Mouse (Mus musculus) intestine, postnatal 0 days (tissue): ENCODE data around the gene Gm21981. TPM values are rescaled to one million over a fixed set of nuclear protein-coding genes. Genes with fewer than 3 reads are reported as not detected.

Source experiments
- ATAC-seq: fragments of 200-750 bp; cut with Nextera tagmentation; 2 replicates; pipeline ENCODE4 v1.8.0; 2017; ENCODE audit warnings: mild to moderate bottlenecking, moderate TSS enrichment, moderate library complexity
- H3K27ac ChIP-seq: fragments of 300-500 bp; sonication (generic); 2 replicates; pipeline ENCODE4 v1.5.1; 2014; ENCODE audit warnings: mild to moderate bottlenecking, low read depth, low read length, moderate library complexity
- H3K27me3 ChIP-seq: fragments of 300-500 bp; sonication (generic); replicated peaks from 2 replicates; pipeline ENCODE4 v1.6.1; 2014; ENCODE audit warnings: low read length, mixed read lengths; ENCODE audit not compliant: control insufficient read depth, insufficient read depth
- H3K36me3 ChIP-seq: fragments of 300-500 bp; sonication (generic); 2 replicates; pipeline ENCODE4 v1.6.1; 2014; ENCODE audit warnings: mild to moderate bottlenecking, moderate library complexity; ENCODE audit not compliant: control insufficient read depth, insufficient read depth
- H3K4me1 ChIP-seq: fragments of 300-500 bp; sonication (generic); replicated peaks from 2 replicates; pipeline ENCODE4 v1.6.1; 2014; ENCODE audit warnings: antibody characterized with exemption, low read length, mixed read lengths; ENCODE audit not compliant: control insufficient read depth, insufficient read depth
- H3K4me2 ChIP-seq: fragments of 300-500 bp; sonication (generic); replicated peaks from 2 replicates; pipeline ENCODE4 v1.6.1; 2014; ENCODE audit warnings: low read depth, mild to moderate bottlenecking, moderate library complexity
- H3K4me3 ChIP-seq: fragments of 300-500 bp; sonication (generic); 2 replicates; pipeline ENCODE4 v1.5.1; 2014; ENCODE audit warnings: low read depth, low read length
- H3K9ac ChIP-seq: fragments of 300-500 bp; sonication (generic); 2 replicates; pipeline ENCODE4 v1.6.1; 2014; ENCODE audit warnings: mild to moderate bottlenecking, low read depth, low read length
- H3K9me3 ChIP-seq: fragments of 300-500 bp; sonication (generic); 2 replicates; pipeline ENCODE4 v1.6.1; 2016; ENCODE audit warnings: mixed run types; ENCODE audit not compliant: control insufficient read depth
- CTCF ChIP-seq: sonication (generic); IDR thresholded peaks from 2 replicates; pipeline ENCODE4 v1.5.1; 2016; ENCODE audit warnings: low read depth, mild to moderate bottlenecking, control low read depth, antibody characterized with exemption, moderate library complexity
- WGBS: fragments of 180-500 bp; shearing (Covaris S2); extraction: QIAGEN DNeasy Blood & Tissue Kit; methylation state at CpG from one replicate; pipeline ENCODE4 v1.1.7; 2014; 5-methylcytosine and 5-hydroxymethylcytosine counted together
- polyA plus RNA-seq: library from polyadenylated mRNA; unstranded; fragments of >200 nt; fragmentation: Nextera tagmentation; extraction: Ambion mirVana; gene quantifications from 2 replicates; pipeline ENCODE4 v1.2.1, GENCODE M21; 2015

Gene Gm21981
- polyA plus RNA-seq, 1 experiment from 2014 or later: 0.12 TPM

DNA sequence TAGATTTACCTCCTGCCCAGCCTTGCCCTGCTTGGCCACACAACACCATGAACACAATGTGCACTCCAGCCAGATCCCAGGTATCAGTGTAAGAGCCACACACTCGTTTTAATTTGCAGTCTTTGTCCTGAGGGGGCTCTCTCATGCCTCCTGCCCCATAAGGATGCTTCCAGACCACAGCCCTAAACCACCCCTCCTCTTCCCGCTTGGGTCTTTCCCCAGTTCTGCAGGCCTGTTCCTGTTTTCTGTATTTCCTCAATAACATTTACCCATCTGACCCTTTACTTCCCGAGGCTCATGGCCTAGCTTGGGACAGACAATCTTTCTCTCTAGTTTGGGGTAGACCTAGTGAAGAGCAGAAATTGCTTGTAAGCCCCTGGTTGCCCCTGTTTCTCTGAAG, 20.8 kb upstream of the Gm21981 start:
- H3K9ac ChIP-seq: no peak overlapping the region
- no peaks in the 10 kb centered on the region for H3K4me1 ChIP-seq
- WGBS: 44% methylated on average over 3 of the region's 3 CpGs
- ATAC-seq: no peak
- TF ChIP-seq CTCF: no peak
- no peak overlapping the region for H3K4me2 ChIP-seq
- H3K27ac ChIP-seq: no peak overlapping the region
- no peaks in the 10 kb centered on the region for H3K9me3 ChIP-seq
- no peaks in the 10 kb centered on the region for H3K27me3 ChIP-seq
- H3K4me3 ChIP-seq: no peak overlapping the region
- no peaks in the 10 kb centered on the region for H3K36me3 ChIP-seq

- Histone ChIP-seq H3K4me1 (no peaks in the 10 kb centered on the region), H3K9me3 (no peaks in the 10 kb centered on the region), H3K4me3 (no peak overlapping the region), H3K36me3 (no peaks in the 10 kb centered on the region), H3K9ac (no peak overlapping the region), H3K4me2 (no peak overlapping the region), H3K27me3 (no peaks in the 10 kb centered on the region), H3K27ac (no peak overlapping the region)
- 63% methylated on average over 22 of the region's 22 CpGs for WGBS
- no peak for TF ChIP-seq CTCF
- no peak for ATAC-seq
Observed at GRCm38 (mm10) chr17:47712889-47713571, 18.8 kb upstream of the Gm21981 start.

DNA sequence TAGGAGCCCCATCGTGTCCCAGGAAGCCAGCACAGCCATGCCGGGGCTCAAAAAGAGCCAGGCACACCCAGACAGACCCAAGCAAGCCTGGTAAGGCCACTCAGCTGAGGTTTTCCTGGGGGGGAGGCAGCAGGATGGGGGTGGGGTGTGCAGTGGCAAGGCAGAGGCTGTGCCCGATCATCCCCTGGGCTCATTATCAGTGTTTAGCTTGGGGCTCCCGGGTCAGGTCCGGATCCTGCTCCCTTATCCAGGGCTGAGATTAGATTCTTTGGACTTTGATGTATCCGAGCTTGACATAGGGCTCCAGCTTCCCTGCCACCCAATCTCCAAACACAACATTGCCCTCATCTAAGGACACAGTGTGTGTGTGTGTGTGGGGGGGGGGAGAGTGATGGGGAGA, 17.6 kb upstream of the Gm21981 start:
- Histone ChIP-seq H3K36me3 (no peaks in the 10 kb centered on the region), H3K9ac (no peak overlapping the region), H3K27me3 (no peaks in the 10 kb centered on the region), H3K4me2 (no peak overlapping the region), H3K4me3 (no peak overlapping the region), H3K27ac (no peak overlapping the region), H3K9me3 (no peaks in the 10 kb centered on the region), H3K4me1 (no peaks in the 10 kb centered on the region)
- TF ChIP-seq CTCF: no peak
- WGBS: 24% methylated on average over 6 of the region's 6 CpGs
- no peak for ATAC-seq

DNA sequence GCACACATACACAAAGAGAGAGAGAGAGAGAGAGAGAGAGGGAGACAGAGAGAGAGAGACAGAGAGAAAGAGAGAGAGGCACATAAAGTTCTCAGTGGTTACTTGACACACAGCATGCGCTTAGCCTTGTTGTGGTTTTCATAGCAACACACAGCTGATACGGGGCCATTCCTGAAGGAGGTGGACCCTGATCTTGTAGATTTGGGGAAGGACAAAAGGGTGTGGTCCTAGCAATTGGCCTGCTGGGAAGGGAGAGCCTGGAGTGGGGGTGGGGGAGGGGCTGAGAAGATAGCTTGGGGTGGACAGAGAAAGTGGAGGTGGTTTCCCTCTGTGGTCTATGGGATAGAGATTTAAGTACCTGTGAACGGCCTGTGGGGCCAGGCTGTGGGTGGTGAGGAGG, 15.8 kb upstream of the Gm21981 start:
- H3K4me1 ChIP-seq: no peaks in the 10 kb centered on the region
- H3K27ac ChIP-seq: no peak overlapping the region
- no peak overlapping the region for H3K4me3 ChIP-seq
- H3K27me3 ChIP-seq: no peaks in the 10 kb centered on the region
- no peak overlapping the region for H3K9ac ChIP-seq
- no peak overlapping the region for H3K4me2 ChIP-seq
- H3K36me3 ChIP-seq: no peaks in the 10 kb centered on the region
- 49% methylated on average over 3 of the region's 3 CpGs for WGBS
- ATAC-seq: no peak
- TF ChIP-seq CTCF: no peak
- H3K9me3 ChIP-seq: no peaks in the 10 kb centered on the region

GRCm38 (mm10) chr17:47708972-47709371, 14.7 kb upstream of the Gm21981 start:
- no peak for TF ChIP-seq CTCF
- Histone ChIP-seq H3K4me1 (no peaks in the 10 kb centered on the region), H3K9me3 (no peaks in the 10 kb centered on the region), H3K36me3 (no peaks in the 10 kb centered on the region), H3K4me2 (no peak overlapping the region), H3K27me3 (no peaks in the 10 kb centered on the region), H3K4me3 (no peak overlapping the region), H3K27ac (no peak overlapping the region), H3K9ac (no peak overlapping the region)
- no peak for ATAC-seq
- 41% methylated on average over 4 of the region's 4 CpGs for WGBS

DNA sequence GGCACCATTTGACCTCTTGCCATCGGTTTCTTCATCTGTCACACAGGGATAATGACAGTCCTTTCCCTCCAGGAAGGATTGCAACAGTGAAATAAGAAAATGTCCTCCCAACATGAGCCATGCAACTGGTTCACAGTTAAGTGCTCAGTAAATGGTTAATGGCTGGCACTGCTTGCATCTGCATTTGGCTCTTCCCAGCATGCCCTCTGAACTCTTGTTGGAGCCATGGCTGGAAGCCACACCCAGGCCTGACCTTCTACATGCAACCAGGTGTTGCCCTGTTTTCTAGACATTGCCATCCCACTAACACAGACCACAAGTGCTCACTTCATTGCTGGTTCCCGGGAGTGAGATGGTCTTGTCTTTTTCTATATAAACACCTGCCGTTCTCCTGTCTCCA, 13.7 kb upstream of the Gm21981 start:
- no peak overlapping the region for H3K27ac ChIP-seq
- no peak overlapping the region for H3K4me3 ChIP-seq
- no peak for TF ChIP-seq CTCF
- no peak for ATAC-seq
- no peak overlapping the region for H3K9ac ChIP-seq
- H3K4me2 ChIP-seq: no peak overlapping the region
- no peaks in the 10 kb centered on the region for H3K27me3 ChIP-seq
- 72% methylated on average over 3 of the region's 3 CpGs for WGBS
- H3K4me1 ChIP-seq: no peaks in the 10 kb centered on the region
- H3K36me3 ChIP-seq: peaks cover 10% of the 10 kb centered on the region; the same call in 1 of the 2 replicates
- no peaks in the 10 kb centered on the region for H3K9me3 ChIP-seq

DNA sequence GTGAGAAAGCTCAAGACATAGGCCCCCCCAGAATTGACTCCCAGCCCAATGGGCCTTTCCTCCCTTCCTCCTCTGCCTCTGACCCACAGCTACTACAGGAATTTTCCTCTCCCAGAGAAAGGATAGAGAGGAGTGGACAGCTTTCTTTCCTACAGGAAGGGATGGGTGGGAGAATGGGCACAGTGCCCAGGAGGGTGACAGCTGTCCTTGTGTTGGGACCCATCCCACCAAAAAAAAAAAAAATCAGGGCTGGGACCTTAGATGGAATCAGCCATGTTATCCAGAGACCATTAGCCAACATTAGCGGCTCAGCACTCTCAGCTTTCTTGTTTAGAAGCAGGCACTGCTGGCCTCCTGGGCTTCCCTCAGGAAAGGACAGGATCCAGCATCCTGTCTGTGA, 11.9 kb upstream of the Gm21981 start:
- TF ChIP-seq CTCF: no peak
- H3K4me2 ChIP-seq: no peak overlapping the region
- no peaks in the 10 kb centered on the region for H3K27me3 ChIP-seq
- no peak for ATAC-seq
- no peaks in the 10 kb centered on the region for H3K4me1 ChIP-seq
- 50% methylated on average over 1 of the region's 1 CpGs for WGBS
- H3K27ac ChIP-seq: no peak overlapping the region
- no peaks in the 10 kb centered on the region for H3K9me3 ChIP-seq
- no peak overlapping the region for H3K9ac ChIP-seq
- no peak overlapping the region for H3K4me3 ChIP-seq
- H3K36me3 ChIP-seq: peaks cover 27% of the 10 kb centered on the region
